Mouse (Mus musculus) T-cell, adult 2 months (primary cell): ENCODE measurements around the gene Cisd1.

Experiments
- DNase-seq: peaks from one replicate; pipeline ENCODE4 v3.0.0; 2022; ENCODE audit warnings: low spot score

The Cisd1 gene

GRCm38 (mm10) chr10:71326789-71327188, 18.0 kb downstream of the Cisd1 start:
- peak; percentile 61 for DNase-seq

DNA sequence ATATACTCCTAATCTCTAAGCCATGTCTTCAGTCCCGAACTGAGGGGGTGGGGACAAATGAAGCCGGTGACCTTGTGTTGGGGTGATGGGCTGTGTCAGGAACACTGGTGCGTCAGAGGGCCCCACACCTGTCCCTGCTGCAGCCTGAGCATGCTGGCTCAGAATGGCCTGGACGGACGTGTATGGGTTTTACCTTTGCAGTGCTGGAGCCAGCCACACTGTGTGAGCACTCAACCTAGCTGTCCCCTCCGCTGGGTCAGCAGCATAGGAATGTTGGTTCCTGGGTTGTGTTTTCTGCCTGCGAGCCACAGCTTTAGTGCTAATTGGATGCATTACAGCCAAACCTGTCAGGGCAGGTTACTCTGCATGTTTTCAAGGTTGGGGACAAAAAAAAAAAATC, 18.6 kb downstream of the Cisd1 start:
- no peak for DNase-seq

- no peak for DNase-seq
Measured at GRCm38 (mm10) chr10:71323669-71324068, 21.1 kb downstream of the Cisd1 start.

DNA sequence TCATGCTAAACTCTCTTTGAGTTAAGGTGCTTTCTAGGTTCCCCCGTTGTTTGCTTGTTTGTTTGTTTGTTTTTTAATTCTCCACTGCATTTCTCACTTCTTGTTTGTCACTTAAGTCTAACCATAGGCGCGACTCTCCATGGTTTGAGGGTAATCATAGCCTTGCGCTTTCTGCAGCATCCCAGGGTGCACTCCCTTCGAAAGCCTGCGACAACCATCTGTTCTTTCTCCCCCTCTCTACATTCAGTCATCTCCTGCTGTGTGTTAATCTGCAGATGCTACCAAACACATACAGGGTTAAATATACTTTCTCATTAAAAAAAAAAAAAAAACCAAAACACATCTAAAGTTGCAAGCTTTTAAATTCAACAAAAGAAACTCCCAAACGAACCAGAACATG, 28.3 kb downstream of the Cisd1 start:
- no peak for DNase-seq

- no peak for DNase-seq
Measured at GRCm38 (mm10) chr10:71316056-71316455, 28.7 kb downstream of the Cisd1 start.

- DNase-seq = no peak
Measured at GRCm38 (mm10) chr10:71314596-71314995, 30.2 kb downstream of the Cisd1 start.

DNA sequence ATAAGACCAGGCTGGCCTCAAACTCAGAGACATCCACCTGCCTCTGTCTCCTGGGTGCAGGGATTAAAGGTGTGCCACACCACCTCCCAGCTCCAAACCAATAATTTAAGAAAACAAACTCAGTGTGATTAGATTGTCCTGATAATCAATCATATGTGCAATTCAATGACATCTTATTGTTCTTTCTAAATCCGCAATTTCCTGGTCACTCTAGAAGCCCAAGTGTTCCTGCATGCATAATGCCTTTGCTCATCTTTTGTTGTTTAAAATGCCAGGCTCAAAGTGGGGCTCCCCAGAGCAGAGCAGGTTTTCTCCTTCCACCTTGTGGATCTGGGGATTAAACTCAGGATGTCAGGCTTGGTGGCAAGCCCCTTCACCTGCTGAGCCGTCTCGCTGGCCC, 34.5 kb downstream of the Cisd1 start:
- DNase-seq = no peak

DNA sequence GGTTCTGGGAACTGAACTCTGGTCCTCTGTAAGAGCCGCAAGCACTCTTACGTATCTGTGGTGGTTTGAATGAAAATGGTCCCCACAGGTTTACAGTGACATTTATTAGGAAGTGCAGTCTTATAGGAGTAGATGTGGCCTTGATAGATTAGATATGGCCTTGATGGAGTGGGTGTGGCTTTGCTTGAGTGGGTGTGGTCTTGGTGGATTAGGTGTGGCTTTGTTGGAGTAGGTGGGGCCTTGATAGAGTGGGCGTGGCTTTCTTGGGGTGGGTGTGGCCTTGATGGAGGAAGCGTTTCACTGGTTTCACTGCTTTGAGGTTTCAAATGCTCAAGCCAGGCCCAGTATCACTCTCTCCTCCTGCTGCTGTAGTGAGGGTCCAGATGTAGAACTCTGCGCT, 36.6 kb downstream of the Cisd1 start:
- no peak for DNase-seq

DNA sequence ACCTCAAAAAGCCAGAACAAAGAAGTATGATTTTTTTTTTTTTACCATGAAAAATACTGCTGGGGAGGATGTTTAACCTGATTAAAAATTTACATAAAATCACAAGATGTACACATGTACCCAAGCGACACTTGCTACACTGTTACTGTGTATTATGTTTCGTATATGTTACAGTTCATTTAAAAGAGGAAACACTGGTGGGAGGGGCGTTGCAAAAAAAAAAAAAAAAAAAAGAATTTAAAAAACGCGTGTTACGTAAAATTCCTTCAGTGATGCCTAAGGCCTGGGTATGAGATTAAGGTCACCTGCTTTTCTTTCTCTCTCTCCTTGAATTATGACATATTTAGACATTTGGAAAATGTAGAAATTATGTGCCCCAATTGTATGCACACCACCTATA, 38.0 kb downstream of the Cisd1 start:
- DNase-seq = no peak

GRCm38 (mm10) chr10:71306190-71306589, 38.6 kb downstream of the Cisd1 start:
- peak; percentile 57 for DNase-seq

- DNase-seq = peak; percentile 61
Measured at GRCm38 (mm10) chr10:71302490-71302889, 42.3 kb downstream of the Cisd1 start.

DNA sequence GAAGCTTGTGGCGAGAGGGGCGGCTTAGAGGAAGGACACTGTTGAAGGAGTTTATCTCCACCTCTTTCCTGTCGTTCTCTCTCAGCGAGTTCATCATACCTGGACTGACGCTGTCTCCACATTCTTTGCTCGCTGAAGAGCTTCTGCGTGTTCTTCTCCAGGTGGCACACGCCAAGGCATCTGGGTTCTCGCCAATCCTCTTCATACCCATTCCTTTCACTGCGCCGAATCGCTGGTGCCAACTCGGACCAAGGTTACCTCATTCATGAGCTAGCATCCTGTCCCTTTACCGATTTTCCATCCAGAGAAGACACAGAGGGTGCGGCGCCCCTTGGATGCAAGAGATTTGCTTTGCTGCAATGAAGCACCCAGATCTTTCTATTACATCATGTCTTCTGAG, 44.6 kb downstream of the Cisd1 start:
- no peak for DNase-seq

GRCm38 (mm10) chr10:71293245-71293644, 51.5 kb downstream of the Cisd1 start:
- no peak for DNase-seq

GRCm38 (mm10) chr10:71292254-71292653, 52.5 kb downstream of the Cisd1 start:
- DNase-seq = no peak

GRCm38 (mm10) chr10:71291801-71292200, 53.0 kb downstream of the Cisd1 start:
- no peak for DNase-seq

DNA sequence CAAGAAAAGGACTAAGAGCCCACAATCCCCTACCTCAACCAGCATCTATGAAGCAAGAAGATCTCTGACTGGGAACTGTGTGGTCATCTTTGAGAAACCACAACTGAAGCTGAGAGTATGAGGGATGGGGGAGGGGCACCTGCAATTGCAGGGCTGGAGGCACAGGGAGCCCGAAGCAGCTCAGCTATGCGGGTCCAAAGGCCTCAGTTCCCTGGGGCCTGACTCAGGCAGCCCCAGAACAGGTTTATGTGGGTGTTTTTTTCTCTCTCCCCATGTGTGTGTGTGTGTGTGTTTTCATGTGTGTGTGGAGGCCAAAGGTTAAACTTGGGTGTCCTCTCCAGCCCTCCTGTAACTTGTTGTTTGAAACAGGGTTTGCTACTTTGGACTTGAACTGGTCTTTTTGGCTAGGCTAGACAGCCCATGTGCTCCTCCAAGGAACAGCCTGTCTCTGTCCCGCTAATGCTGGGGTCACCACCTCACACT, 53.5 kb downstream of the Cisd1 start:
- DNase-seq = no peak

DNA sequence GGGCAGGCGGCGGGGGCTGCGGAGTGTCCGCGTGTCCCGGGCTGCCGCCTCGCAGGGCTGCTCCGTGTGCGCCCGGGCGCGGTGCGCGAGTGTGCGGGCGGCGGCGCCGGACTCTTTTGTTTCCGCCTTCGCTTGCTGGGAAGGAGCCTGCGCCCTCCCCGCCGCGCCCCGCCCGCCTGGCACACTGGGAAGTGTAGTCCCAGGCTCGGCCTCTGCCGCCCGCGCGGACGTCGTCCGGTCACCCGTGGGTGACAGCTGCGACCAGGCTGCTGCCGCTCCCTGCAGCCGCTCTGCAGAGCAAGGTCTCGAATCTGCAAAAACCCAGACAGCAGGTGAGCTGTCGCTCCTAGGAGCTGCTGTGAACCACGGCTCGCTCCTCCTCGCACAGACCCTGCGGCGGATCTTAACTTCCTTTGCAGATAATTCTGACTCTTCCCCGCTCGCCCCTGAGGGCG, 59.6 kb downstream of the Cisd1 start, which contains the start of gene Ube2d1:
Ube2d1 (minus strand) TSS at position 137 of the 455 bp plus-strand sequence.
- peak; percentile 73 for DNase-seq

GRCm38 (mm10) chr10:71284511-71285125, 60.1 kb downstream of the Cisd1 start:
- no peak for DNase-seq

DNA sequence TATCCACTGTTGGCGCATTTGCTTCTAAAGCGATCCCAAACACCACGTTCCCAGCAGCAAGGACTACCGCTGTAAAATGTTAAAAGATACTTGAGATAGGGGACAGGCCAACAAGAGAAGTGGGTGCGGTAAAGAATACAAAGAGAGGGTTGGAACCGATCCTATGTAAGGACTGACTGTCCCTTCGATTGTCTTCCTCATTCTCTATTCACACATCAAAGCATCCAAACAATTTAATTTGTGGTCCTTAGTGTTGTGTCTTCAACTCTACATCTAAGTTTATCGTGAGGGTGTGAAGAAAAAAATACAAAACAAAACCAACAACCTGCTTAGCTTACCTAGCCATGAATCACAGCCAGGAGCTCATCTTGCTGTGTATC, 60.6 kb downstream of the Cisd1 start:
- DNase-seq = no peak
